Mouse (Mus musculus): ENCODE data around the gene Kncn. TPM values are rescaled to one million over a fixed set of nuclear protein-coding genes. Genes with fewer than 3 reads are reported as not detected.

Kncn gene
- total RNA-seq, 2 experiments from 2014 or later, result 0.17 to 0.64 TPM

DNA sequence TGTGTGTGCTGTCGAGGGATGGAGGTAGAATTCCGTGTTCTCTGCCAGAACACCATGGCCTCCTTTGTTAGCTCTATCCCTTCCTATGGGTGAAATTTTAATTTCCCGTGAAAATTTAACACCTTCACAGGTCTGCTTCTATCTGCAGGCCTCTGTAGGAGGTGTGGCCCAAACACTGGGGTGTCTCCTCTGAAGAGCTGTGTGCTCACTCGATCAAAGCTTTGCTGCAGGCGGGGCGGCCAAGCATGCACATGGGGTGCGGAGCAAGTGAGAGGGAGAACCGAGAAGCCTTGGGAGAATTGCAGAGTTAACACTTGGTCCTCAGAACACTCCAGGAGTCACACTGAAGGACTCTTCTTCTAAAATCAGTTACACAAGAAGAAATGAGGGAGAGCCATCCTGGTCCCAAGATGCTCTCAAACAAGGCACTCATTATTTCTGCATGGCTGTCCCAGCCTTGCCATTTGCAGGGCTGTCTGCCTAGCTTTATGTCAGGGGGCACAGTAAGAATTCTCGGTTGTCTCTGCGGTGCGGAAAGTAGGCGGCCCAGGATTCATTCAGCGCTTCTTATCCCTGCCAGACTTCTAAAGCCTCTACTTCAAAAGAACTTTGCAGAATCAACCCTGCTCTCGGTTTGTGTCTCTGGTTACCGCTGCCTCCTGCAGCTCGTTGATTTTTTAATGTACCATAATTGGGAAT is 14.5 kb upstream of the Kncn start:
- DNase-seq (ENCODE audit: low spot score in 2 of 2), result no peak
- intact Hi-C loops (cut with DNase I), result no loop called here

- DNase-seq (ENCODE audit: low spot score in 2 of 2), result no peak
- intact Hi-C loops (cut with DNase I), result no loop called here
Observed at GRCm38 (mm10) chr4:115873231-115873630, 11.0 kb upstream of the Kncn start.

- no peak for DNase-seq (ENCODE audit: low spot score in 2 of 2)
- intact Hi-C loops (cut with DNase I), result no loop called here
Observed at GRCm38 (mm10) chr4:115878216-115878678, 6.0 kb upstream of the Kncn start.

DNA sequence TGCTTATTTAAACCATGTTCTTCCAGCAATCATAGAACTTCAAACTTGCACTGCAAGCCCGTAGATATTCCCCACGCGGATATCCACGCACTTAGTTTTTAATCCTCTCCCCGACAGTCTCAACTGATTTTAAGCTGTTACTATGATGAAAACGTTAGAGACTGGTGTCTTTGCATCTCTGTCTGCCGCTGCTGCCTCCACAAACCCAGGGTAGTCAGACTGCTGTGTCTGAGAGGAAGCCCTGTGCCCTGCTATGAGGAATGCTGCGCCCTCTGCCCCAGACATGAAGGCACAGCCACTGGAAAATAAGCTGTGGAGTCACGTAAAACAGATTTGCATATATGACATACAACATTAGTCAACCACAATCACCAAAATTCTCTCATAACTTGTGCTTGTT is 5.4 kb upstream of the Kncn start:
- intact Hi-C loops (cut with DNase I), result no loop called here
- no peak for DNase-seq (ENCODE audit: low spot score in 2 of 2)

DNA sequence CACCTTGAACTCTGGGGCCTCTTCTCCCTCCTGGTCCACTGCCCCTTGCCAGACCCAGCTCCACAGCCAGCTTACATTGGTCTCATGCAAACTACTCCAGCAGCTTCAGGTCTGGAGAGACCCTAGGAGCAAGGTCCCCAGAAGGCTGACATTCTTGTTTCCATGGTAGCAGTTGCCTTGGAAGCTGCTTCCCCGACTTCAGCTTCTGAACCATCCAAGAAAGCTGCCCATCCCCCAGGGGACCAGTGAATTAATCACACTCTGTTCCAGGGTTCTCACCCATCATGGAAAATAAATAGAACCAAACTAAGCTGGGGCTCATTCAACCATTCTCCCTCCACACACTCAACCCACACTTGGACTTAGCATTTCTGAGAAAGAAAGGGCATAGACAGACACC is 3.0 kb upstream of the Kncn start:
- DNase-seq (ENCODE audit: low spot score in 2 of 2), result peak; percentile 58 to 76

GRCm38 (mm10) chr4:115882195-115882594 is 2.0 kb upstream of the Kncn start:
- DNase-seq (ENCODE audit: low spot score in 2 of 2), result no peak
- intact Hi-C loops (cut with DNase I), result no loop called here

More for the DNA sequence above, 3.0 kb upstream of the Kncn start:
- intact Hi-C loops (cut with DNase I), result no loop called here

- DNase-seq (ENCODE audit: low spot score in 2 of 2), result peak; percentile 64 to 90
- intact Hi-C loops (cut with DNase I), result no loop called here
Observed at GRCm38 (mm10) chr4:115885846-115886245, 1.6 kb downstream of the Kncn start.

GRCm38 (mm10) chr4:115886875-115887274 is 2.7 kb downstream of the Kncn start:
- intact Hi-C loops (cut with DNase I), result no loop called here
- no peak for DNase-seq (ENCODE audit: low spot score in 2 of 2)

DNA sequence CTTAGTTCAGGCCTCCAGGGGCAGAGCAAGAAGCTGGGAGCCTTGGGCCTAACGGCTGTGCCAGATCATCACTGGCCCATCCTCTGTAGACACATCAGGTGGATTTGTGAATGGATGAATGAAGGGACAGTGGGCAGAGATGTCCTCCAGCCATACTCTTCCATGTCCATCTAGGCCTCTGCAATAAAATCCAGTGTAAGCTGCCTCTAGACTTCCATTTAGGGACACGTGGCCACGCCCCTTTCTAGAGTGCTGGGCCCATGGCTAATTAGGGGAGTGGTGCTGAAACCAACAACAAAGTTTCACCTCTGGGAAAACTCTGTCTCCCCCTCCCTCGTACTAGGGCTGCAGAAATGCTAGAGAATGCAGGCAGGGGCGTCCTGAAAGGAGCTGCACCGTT is 5.9 kb downstream of the Kncn start:
- DNase-seq (ENCODE audit: low spot score in 2 of 2), result no peak
- intact Hi-C loops (cut with DNase I), result no loop called here

- intact Hi-C loops (cut with DNase I), result no loop called here
- no peak for DNase-seq (ENCODE audit: low spot score in 2 of 2)
Observed at GRCm38 (mm10) chr4:115890553-115890952, 6.4 kb downstream of the Kncn start, which contains the start of gene 6430628N08Rik. 6430628N08Rik (plus strand) TSS chr4:115890665.

GRCm38 (mm10) chr4:115894281-115894680 is 10.1 kb downstream of the Kncn start:
- intact Hi-C loops (cut with DNase I), result no loop called here
- DNase-seq (ENCODE audit: low spot score in 2 of 2), result no peak

DNA sequence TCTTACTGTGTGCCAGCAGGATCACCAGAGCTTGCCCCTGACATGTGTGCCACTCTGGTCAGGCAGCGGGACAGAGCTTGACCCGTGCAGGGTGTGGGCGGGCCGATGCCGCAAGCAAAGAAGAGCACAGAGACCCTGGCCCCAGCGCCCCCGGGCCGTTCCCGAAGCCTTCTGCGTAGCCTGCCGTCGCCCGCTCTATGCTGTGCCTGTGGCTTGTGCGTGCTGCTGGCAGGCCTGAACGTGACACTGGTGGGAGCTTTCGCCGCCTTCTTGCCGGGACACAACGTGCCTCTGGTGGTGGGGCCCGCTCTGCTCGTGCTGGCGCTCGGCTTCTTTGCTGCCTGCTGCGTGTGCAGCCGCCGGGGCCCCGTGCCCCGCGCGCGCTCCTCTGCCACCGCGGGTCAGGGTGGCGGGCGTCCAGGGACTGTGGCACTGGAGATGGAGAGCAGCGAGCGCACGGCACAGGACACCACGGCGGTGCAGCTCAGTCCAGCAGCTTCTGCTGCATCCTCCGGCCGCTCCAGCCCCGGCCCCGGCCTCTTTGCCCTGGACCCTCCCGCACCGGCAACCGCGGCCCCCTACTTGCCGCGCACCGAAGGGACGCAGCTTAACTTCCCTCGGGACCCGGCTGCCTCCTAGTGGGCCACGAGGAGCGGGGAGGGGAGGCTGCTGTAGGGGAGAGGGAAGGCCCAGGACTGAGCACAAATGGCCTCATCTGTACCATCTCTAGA is 13.9 kb downstream of the Kncn start:
- intact Hi-C loops (cut with DNase I), result loop anchor here (5.0 kb wide), 1 partner anchor 166 kb away; no protein-coding TSS in a partner anchor
- peak in 1 of 2 experiments; percentile 47 for DNase-seq (ENCODE audit: low spot score in 2 of 2)

- DNase-seq (ENCODE audit: low spot score in 2 of 2), result peak; percentile 83 to 91
- intact Hi-C loops (cut with DNase I), result loop anchor here (1.0 to 2.0 kb wide), 2 partner anchors 50 to 77 kb away; no protein-coding TSS in a partner anchor
Observed at GRCm38 (mm10) chr4:115902816-115903215, 18.6 kb downstream of the Kncn start.

GRCm38 (mm10) chr4:115904375-115904774 is 20.2 kb downstream of the Kncn start:
- intact Hi-C loops (cut with DNase I), result no loop called here

DNA sequence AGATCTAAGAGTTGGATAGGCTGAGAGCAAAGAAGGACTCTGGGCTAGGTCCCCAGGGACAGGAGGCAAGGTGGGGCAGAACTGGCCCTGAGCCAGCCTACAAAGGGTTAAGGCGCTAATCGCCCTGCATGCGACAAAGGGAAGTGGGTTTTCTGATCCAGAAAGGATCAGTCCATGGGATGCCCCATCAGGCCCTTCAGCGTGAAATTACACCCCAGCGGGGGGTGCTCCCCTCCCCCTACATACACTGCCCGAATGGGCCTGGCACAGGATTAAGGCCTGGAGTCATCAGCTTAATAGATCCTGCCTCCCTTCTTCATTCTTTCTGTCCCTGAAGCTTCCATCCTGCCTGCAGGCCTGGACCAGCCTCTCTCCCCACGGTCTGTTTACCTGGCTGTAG is 21.5 kb downstream of the Kncn start:
- no peak for DNase-seq (ENCODE audit: low spot score in 2 of 2)
- intact Hi-C loops (cut with DNase I), result no loop called here

More at GRCm38 (mm10) chr4:115904375-115904774, 20.2 kb downstream of the Kncn start:
- DNase-seq (ENCODE audit: low spot score in 2 of 2), result no peak

DNA sequence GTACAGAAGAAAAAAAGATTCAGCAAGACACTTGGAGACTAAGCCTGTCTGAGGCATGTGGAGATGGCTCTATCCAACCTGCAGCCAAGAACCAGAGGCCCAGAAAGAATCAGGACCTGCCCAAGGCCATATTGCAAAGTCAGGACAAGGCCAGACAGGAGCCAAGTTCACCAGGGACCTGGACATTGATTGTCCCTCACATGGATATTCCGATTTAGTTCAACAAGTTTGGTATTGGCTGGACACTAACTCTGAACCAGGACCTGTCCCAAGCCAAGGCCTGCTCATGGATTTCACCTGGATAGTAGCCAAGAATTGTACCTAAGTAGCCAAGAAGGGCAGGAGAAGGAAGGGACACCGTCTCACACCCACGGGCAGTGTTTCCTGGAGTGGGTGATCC is 22.6 kb downstream of the Kncn start:
- intact Hi-C loops (cut with DNase I), result no loop called here
- DNase-seq (ENCODE audit: low spot score in 2 of 2), result no peak

DNA sequence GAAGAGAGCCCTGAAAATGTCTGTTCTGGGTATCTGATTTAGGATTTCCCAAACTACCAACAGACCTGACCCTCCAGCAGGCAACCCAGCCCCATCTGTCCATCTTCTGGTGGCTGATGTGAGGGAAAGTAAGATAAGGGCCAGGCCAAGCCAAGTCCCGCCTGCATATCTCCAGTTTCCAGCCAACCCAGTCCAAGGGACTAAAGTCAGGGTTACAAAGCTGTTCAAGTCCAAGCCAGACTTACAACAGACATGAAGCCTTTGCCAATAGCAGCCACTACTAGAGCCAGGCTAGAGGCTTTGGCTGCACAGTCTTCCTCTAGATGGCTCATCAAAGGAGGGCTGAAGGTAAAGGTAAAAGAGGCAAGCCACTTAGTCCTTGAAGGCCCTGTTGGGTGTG is 23.8 kb downstream of the Kncn start:
- DNase-seq (ENCODE audit: low spot score in 2 of 2), result no peak
- intact Hi-C loops (cut with DNase I), result no loop called here

- intact Hi-C loops (cut with DNase I), result no loop called here
- DNase-seq (ENCODE audit: low spot score in 2 of 2), result peak in 1 of 2 experiments; percentile 25
Observed at GRCm38 (mm10) chr4:115908641-115909040, 24.4 kb downstream of the Kncn start.

DNA sequence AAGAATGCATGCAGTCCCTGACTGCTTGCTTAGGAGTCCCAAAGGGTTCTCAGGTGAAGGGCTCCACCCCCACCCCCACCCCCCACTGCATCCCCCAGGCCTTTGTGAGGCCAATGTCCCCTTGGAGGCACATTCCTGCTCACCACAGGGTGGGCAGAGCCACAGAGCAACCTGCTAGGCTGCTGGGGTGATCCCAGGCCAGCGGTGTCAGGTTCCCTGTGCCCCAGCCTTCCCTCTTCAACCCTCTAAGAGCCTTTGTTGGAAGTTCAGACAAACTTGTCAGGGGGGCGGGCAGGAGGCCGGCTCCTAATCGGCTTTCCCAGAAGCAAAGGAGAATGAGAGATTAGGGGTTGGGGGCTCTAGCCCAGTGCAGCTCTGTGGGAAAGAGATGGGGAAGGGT is 27.4 kb downstream of the Kncn start:
- DNase-seq (ENCODE audit: low spot score in 2 of 2), result no peak
- intact Hi-C loops (cut with DNase I), result no loop called here

- intact Hi-C loops (cut with DNase I), result no loop called here
- no peak for DNase-seq (ENCODE audit: low spot score in 2 of 2)
Observed at GRCm38 (mm10) chr4:115919911-115920310, 35.7 kb downstream of the Kncn start.

- intact Hi-C loops (cut with DNase I), result no loop called here
- DNase-seq (ENCODE audit: low spot score in 2 of 2), result no peak
Observed at GRCm38 (mm10) chr4:115922688-115923087, 38.5 kb downstream of the Kncn start.

Data from left cerebral cortex, postnatal 14 days (tissue).